In genomic region chr11:81115666-81116065, GRCm38 (mm10) we compare ENCODE assay signal across 9 mouse cellular contexts.
DNase-seq lines count a peak whose midpoint lies in the region; ATAC-seq and TF ChIP-seq lines count a peak whose summit lies in the region.
"Had no signal": no experiment of that assay in that cellular context is flagged by ENCODE, and none has a peak within 500 bp of the region (broad histone marks: within the 10 kb centered on the region; RNA-seq: fewer than 3 reads in every experiment).

No protein-coding gene starts in this region.

- H3K4me2 ChIP-seq in embryonic facial prominence, embryonic 11.5 days (ENCODE audit: low read depth, low read length): no peak overlapping the region
- no peak overlapping the region for H3K4me2 ChIP-seq in lung, embryonic 14.5 days
- H3K4me2 ChIP-seq: limb, embryonic 15.5 days had no signal

- H3K4me3 ChIP-seq in embryonic facial prominence, embryonic 11.5 days (ENCODE audit: low read depth, low read length): no peak overlapping the region
- no peak overlapping the region for H3K4me3 ChIP-seq in lung, embryonic 14.5 days (ENCODE audit: low read depth, low read length)
- H3K4me3 ChIP-seq: limb, embryonic 15.5 days had no signal

- no peaks in the 10 kb centered on the region for H3K27me3 ChIP-seq in embryonic facial prominence, embryonic 11.5 days (ENCODE audit: control insufficient read depth, insufficient read depth, low read length)
- no peaks in the 10 kb centered on the region for H3K27me3 ChIP-seq in lung, embryonic 14.5 days (ENCODE audit: insufficient read depth, low read length)
- H3K27me3 ChIP-seq: limb, embryonic 15.5 days had no signal

- 42% methylated on average over 9 of the region's 9 CpGs for WGBS in embryonic facial prominence, embryonic 11.5 days
- WGBS in lung, embryonic 14.5 days: 35% methylated on average over 9 of the region's 9 CpGs

- H3K4me1 ChIP-seq in embryonic facial prominence, embryonic 11.5 days (ENCODE audit: control insufficient read depth, insufficient read depth, low read length): no peaks in the 10 kb centered on the region
- no peaks in the 10 kb centered on the region for H3K4me1 ChIP-seq in lung, embryonic 14.5 days (ENCODE audit: insufficient read depth)
- H3K4me1 ChIP-seq: limb, embryonic 15.5 days had no signal

- no peak for TF ChIP-seq CTCF in lung, embryonic 14.5 days (IDR thresholded peaks at IDR 0.05; ENCODE audit: low read depth)

- H3K9me3 ChIP-seq in embryonic facial prominence, embryonic 11.5 days (replicated peaks; ENCODE audit: control insufficient read depth, low read length): no peaks in the 10 kb centered on the region
- H3K9me3 ChIP-seq in lung, embryonic 14.5 days (ENCODE audit: low read depth, low read length): no peaks in the 10 kb centered on the region
- H3K9me3 ChIP-seq: limb, embryonic 15.5 days had no signal

- no peak overlapping the region for H3K27ac ChIP-seq in embryonic facial prominence, embryonic 11.5 days (replicated peaks; ENCODE audit: low read depth, low read length)
- no peak overlapping the region for H3K27ac ChIP-seq in lung, embryonic 14.5 days (ENCODE audit: low read depth)
- H3K27ac ChIP-seq: limb, embryonic 15.5 days had no signal

- H3K36me3 ChIP-seq in embryonic facial prominence, embryonic 11.5 days (replicated peaks; ENCODE audit: control insufficient read depth, insufficient read depth, low read depth, low read length): no peaks in the 10 kb centered on the region
- no peaks in the 10 kb centered on the region for H3K36me3 ChIP-seq in lung, embryonic 14.5 days (ENCODE audit: insufficient read depth)
- H3K36me3 ChIP-seq: limb, embryonic 15.5 days had no signal

- no peak overlapping the region for H3K9ac ChIP-seq in embryonic facial prominence, embryonic 11.5 days (replicated peaks; ENCODE audit: low read length)
- H3K9ac ChIP-seq in lung, embryonic 14.5 days: no peak overlapping the region
- H3K9ac ChIP-seq: limb, embryonic 15.5 days had no signal

- ATAC-seq in embryonic facial prominence, embryonic 11.5 days (replicated peaks; ENCODE audit: insufficient number of reproducible peaks, low FRiP score, low TSS enrichment, low read depth): no peak
- ATAC-seq in lung, embryonic 14.5 days (ENCODE audit: insufficient read depth): no peak
- no peak for ATAC-seq in cerebellum, adult (ENCODE audit: insufficient number of reproducible peaks, low FRiP score, low TSS enrichment)

- peak; percentile 37 to 52 for DNase-seq in layer of hippocampus, postnatal 10 days (ENCODE audit: low spot score in 2 of 2)
- DNase-seq in layer of hippocampus, adult 8-10 months (ENCODE audit: low spot score in 2 of 2): no peak
- DNase-seq in adrenal gland, adult (ENCODE audit: inconsistent age in 2 of 2, low spot score in 1 of 2): peak; percentile 33 to 79
- peak; percentile 89 for DNase-seq in embryonic facial prominence, embryonic 11.5 days (ENCODE audit: low spot score)
- DNase-seq in lung, embryonic 14.5 days: peak; percentile 94
- DNase-seq in frontal cortex, postnatal 14 days (ENCODE audit: low spot score in 2 of 2): no peak
- no peak for DNase-seq in cerebellum, postnatal 4 days (ENCODE audit: low spot score in 2 of 2)

Comparison
In these comparisons a context has a peak if more than half of its experiments do, and no peak if none do; other contexts are left out.
1. DNase-seq: peak in layer of hippocampus, postnatal 10 days (2 of 2), adrenal gland, adult (2 of 2), embryonic facial prominence, embryonic 11.5 days (single experiment) and lung, embryonic 14.5 days (single experiment); none in layer of hippocampus, adult 8-10 months (0 of 2), frontal cortex, postnatal 14 days (0 of 2) and cerebellum, postnatal 4 days (0 of 2).